Mouse (Mus musculus) forelimb bud, embryonic 11.5 days (tissue): Measurements from ENCODE around the gene Atg101.
"Not testable (repeated sequence)": the region's sequence is repeated elsewhere in the genome, so short reads cannot be mapped to it uniquely, and the experiment has no call there.

Experiments
- DNase-seq: peaks from one replicate; pipeline ENCODE4 v3.0.0-alpha.2; 2012; ENCODE audit warnings: low read depth, low spot score

The Atg101 gene

GRCm38 (mm10) chr15:101312006-101312405 is 27.9 kb downstream of the Atg101 start:
- DNase-seq: no peak

- no peak for DNase-seq
Measured at GRCm38 (mm10) chr15:101315378-101315777, 31.3 kb downstream of the Atg101 start.

- peak; percentile 93 for DNase-seq
Measured at GRCm38 (mm10) chr15:101315832-101316231, 31.8 kb downstream of the Atg101 start.

GRCm38 (mm10) chr15:101316279-101316912 is 32.3 kb downstream of the Atg101 start:
- DNase-seq: no peak

GRCm38 (mm10) chr15:101316913-101317813 is 33.1 kb downstream of the Atg101 start:
- DNase-seq: no peak

- DNase-seq: no peak
Measured at GRCm38 (mm10) chr15:101317814-101318500, 33.9 kb downstream of the Atg101 start.

GRCm38 (mm10) chr15:101318889-101319765 is 35.1 kb downstream of the Atg101 start:
- DNase-seq: no peak

- no peak for DNase-seq
Measured at GRCm38 (mm10) chr15:101320010-101320617, 36.0 kb downstream of the Atg101 start.

GRCm38 (mm10) chr15:101320618-101321041 is 36.6 kb downstream of the Atg101 start:
- DNase-seq: no peak

- no peak for DNase-seq
Measured at GRCm38 (mm10) chr15:101321126-101321525, 37.1 kb downstream of the Atg101 start.

- DNase-seq: no peak
Measured at GRCm38 (mm10) chr15:101322106-101322505, 38.0 kb downstream of the Atg101 start.

- no peak for DNase-seq
Measured at GRCm38 (mm10) chr15:101322640-101323039, 38.6 kb downstream of the Atg101 start.

GRCm38 (mm10) chr15:101323511-101323910 is 39.4 kb downstream of the Atg101 start:
- no peak for DNase-seq

- DNase-seq: not testable (repeated sequence)
Measured at GRCm38 (mm10) chr15:101324409-101324808, 40.3 kb downstream of the Atg101 start.

- no peak for DNase-seq
Measured at GRCm38 (mm10) chr15:101325991-101326534, 42.0 kb downstream of the Atg101 start.

GRCm38 (mm10) chr15:101327282-101327681 is 43.2 kb downstream of the Atg101 start:
- DNase-seq: peak; percentile 77

- no peak for DNase-seq
Measured at GRCm38 (mm10) chr15:101328876-101329563, 44.9 kb downstream of the Atg101 start.

GRCm38 (mm10) chr15:101329564-101329892 is 45.5 kb downstream of the Atg101 start:
- no peak for DNase-seq

- no peak for DNase-seq
Measured at GRCm38 (mm10) chr15:101331090-101331489, 47.0 kb downstream of the Atg101 start.

GRCm38 (mm10) chr15:101332370-101332769 is 48.3 kb downstream of the Atg101 start:
- DNase-seq: no peak
